Mouse (Mus musculus): ENCODE measurements around the gene Lrrc4. TPM values are rescaled to one million over a fixed set of nuclear protein-coding genes. Genes with fewer than 3 reads are reported as not detected.

Lrrc4 gene
- polyA plus RNA-seq, 1 experiment from 2014 or later = 0.87 TPM

DNA sequence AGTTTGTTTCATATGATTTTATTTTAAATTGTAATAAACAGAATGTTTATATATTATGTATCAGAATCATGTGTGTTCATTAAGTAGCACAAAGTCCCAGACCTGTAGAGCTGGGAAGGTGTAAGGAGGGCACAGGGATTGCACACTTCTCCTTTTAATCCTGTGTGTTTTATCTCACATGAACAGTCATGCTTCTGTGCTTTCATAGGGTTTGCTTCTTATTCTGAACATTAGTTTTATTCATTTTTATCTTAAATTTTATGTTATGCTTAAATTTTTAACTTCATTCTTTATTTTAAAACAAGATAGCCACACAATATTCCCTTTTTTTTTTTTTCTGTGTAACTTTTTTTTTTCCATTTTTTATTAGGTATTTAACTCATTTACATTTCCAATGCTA is 186.3 kb downstream of the Lrrc4 start:
- no peaks in the 10 kb centered on the region for H3K27me3 ChIP-seq (ENCODE audit: control insufficient read depth, insufficient read depth, low read length)
- H3K27ac ChIP-seq (ENCODE audit: low read length) = no peak overlapping the region
- H3K9me3 ChIP-seq (ENCODE audit: control insufficient read depth, low read depth, low read length) = no peaks in the 10 kb centered on the region
- 0 out of 2 replicates have a peak, but pooled peaks cover 2% of the 10 kb centered on the region for H3K4me1 ChIP-seq (ENCODE audit: control insufficient read depth, insufficient read depth, low read length)
- H3K4me3 ChIP-seq (ENCODE audit: low read depth, low read length) = no peak overlapping the region
- no peak overlapping the region for H3K4me2 ChIP-seq (replicated peaks; ENCODE audit: low read depth, low read length)
- H3K36me3 ChIP-seq (ENCODE audit: control insufficient read depth, insufficient read depth, low read length) = no peaks in the 10 kb centered on the region
- no peak for ATAC-seq (ENCODE audit: insufficient number of reproducible peaks, insufficient read depth, low FRiP score, low read depth)
- no peak overlapping the region for H3K9ac ChIP-seq (replicated peaks; ENCODE audit: low read depth, low read length)

DNA sequence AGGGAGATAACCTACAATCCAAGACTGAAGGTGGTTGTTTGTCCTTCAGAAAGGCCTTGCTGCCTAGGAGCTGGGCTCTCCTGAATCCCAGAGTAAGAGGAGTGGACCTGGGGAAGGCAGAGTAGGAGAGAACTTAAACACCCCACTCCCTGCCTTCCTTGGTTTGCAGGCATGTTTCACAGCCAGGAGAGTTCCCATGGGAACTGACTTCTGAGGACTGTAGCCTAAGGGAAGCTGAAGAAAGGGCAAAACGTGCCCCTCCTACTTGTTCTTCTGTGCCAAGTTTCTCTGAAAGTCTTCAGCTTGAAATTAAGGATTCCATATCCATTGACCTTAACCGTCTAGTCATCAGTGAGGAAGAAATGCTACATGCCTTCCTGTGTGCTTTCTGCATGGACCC is 188.6 kb downstream of the Lrrc4 start:
- Histone ChIP-seq H3K4me2 (replicated peaks; ENCODE audit: low read depth, low read length) (no peak overlapping the region), H3K36me3 (ENCODE audit: control insufficient read depth, insufficient read depth, low read length) (no peaks in the 10 kb centered on the region), H3K27ac (ENCODE audit: low read length) (no peak overlapping the region), H3K9me3 (ENCODE audit: control insufficient read depth, low read depth, low read length) (no peaks in the 10 kb centered on the region), H3K4me3 (ENCODE audit: low read depth, low read length) (no peak overlapping the region), H3K9ac (replicated peaks; ENCODE audit: low read depth, low read length) (no peak overlapping the region), H3K27me3 (ENCODE audit: control insufficient read depth, insufficient read depth, low read length) (no peaks in the 10 kb centered on the region), H3K4me1 (ENCODE audit: control insufficient read depth, insufficient read depth, low read length) (0 out of 2 replicates have a peak, but pooled peaks cover 2% of the 10 kb centered on the region)
- WGBS = 68% methylated on average over 2 of the region's 2 CpGs
- ATAC-seq (ENCODE audit: insufficient number of reproducible peaks, insufficient read depth, low FRiP score, low read depth) = no peak

DNA sequence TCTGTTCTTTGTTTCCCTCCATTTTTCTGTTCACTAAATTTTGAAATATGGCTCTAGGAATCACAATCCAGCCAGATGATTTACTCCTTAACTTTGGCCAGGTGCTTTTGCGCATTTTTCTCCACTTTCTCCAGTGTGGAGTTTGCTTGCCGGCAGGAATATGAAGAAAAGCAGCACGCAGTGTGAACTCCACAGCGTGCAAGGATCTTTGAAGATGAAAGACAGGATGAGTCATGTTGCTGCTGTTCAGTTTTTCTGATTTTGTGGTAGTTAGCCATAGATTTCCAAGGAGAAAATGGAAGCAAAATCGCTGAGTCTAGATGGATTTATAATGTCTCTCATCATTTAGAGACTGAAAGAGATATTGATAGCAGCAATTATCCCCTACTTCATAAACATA is 191.5 kb downstream of the Lrrc4 start:
- Histone ChIP-seq H3K36me3 (ENCODE audit: control insufficient read depth, insufficient read depth, low read length) (no peaks in the 10 kb centered on the region), H3K9me3 (ENCODE audit: control insufficient read depth, low read depth, low read length) (no peaks in the 10 kb centered on the region), H3K4me2 (replicated peaks; ENCODE audit: low read depth, low read length) (no peak overlapping the region), H3K27ac (ENCODE audit: low read length) (no peak overlapping the region), H3K4me3 (ENCODE audit: low read depth, low read length) (no peak overlapping the region), H3K9ac (replicated peaks; ENCODE audit: low read depth, low read length) (no peak overlapping the region), H3K4me1 (ENCODE audit: control insufficient read depth, insufficient read depth, low read length) (0 out of 2 replicates have a peak, but pooled peaks cover 2% of the 10 kb centered on the region), H3K27me3 (ENCODE audit: control insufficient read depth, insufficient read depth, low read length) (no peaks in the 10 kb centered on the region)
- no peak for ATAC-seq (ENCODE audit: insufficient number of reproducible peaks, insufficient read depth, low FRiP score, low read depth)
- 84% methylated on average over 5 of the region's 5 CpGs for WGBS

DNA sequence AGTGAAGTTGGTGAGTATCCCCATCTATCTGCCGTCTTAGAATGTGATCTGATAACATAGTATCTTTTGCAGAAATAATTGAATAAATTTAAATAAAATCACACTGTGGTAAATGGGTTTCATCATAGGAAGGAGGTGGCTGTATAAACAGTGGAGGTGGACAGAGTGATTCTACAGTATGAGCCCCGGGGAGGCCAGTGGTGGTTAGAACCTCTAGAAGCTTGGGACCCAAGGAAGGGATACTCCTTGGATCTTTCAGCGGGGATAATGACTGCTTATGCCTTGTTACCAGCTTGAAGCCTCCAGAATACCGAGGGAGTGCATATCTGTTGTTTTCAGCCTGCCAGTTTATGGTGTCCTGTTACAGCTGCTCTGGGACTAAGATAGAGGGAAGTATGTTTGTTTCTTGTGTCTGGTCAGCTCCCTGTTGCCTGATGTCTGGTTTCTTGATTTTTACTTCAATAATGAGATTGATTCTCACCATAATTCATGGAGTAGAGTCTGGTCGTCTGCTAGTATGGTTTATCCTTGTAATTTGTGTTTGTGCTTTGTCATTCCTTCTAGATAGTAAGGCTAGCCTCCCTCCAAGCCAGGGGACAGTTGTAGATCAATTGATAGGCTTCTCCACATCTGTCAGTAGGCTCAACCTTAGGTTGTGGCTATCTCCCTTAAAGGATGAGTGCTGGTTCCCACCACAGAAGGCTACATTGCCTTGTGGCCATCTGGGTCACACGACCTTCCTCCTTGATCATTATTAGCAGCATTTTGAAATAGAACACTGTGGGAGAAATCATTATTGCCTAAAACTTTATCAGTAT is 195.8 kb downstream of the Lrrc4 start:
- no peaks in the 10 kb centered on the region for H3K9me3 ChIP-seq (ENCODE audit: control insufficient read depth, low read depth, low read length)
- ATAC-seq (ENCODE audit: insufficient number of reproducible peaks, insufficient read depth, low FRiP score, low read depth) = no peak
- H3K4me3 ChIP-seq (ENCODE audit: low read depth, low read length) = no peak overlapping the region
- no peaks in the 10 kb centered on the region for H3K4me1 ChIP-seq (ENCODE audit: control insufficient read depth, insufficient read depth, low read length)
- H3K9ac ChIP-seq (replicated peaks; ENCODE audit: low read depth, low read length) = no peak overlapping the region
- H3K27me3 ChIP-seq (ENCODE audit: control insufficient read depth, insufficient read depth, low read length) = no peaks in the 10 kb centered on the region
- no peak overlapping the region for H3K4me2 ChIP-seq (replicated peaks; ENCODE audit: low read depth, low read length)
- no peaks in the 10 kb centered on the region for H3K36me3 ChIP-seq (ENCODE audit: control insufficient read depth, insufficient read depth, low read length)
- 67% methylated on average over 6 of the region's 6 CpGs for WGBS
- no peak overlapping the region for H3K27ac ChIP-seq (ENCODE audit: low read length)

DNA sequence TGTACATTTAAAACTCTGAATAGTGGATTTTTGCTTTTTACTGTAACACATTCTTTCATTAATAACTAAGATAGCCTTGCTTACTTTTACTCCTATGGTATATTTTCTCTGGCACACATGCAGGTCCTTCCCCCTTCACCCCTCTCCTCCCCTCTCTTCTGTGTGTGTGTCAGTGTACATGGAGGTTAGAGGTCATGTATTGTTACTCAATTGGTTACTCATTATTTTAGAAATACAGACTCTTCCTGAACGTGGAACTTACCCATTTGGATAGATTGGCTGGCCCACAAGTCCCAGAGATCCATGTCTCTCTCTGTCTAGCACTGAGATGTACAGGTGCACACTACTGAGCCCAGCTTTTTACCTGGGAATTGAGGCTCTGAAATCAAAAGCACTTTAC is 196.5 kb downstream of the Lrrc4 start:
- Histone ChIP-seq H3K27ac (ENCODE audit: low read length) (no peak overlapping the region), H3K4me3 (ENCODE audit: low read depth, low read length) (no peak overlapping the region), H3K9me3 (ENCODE audit: control insufficient read depth, low read depth, low read length) (no peaks in the 10 kb centered on the region), H3K4me2 (replicated peaks; ENCODE audit: low read depth, low read length) (no peak overlapping the region), H3K36me3 (ENCODE audit: control insufficient read depth, insufficient read depth, low read length) (no peaks in the 10 kb centered on the region), H3K27me3 (ENCODE audit: control insufficient read depth, insufficient read depth, low read length) (no peaks in the 10 kb centered on the region), H3K4me1 (ENCODE audit: control insufficient read depth, insufficient read depth, low read length) (no peaks in the 10 kb centered on the region), H3K9ac (replicated peaks; ENCODE audit: low read depth, low read length) (no peak overlapping the region)
- WGBS = 37% methylated on average over 1 of the region's 1 CpGs
- no peak for ATAC-seq (ENCODE audit: insufficient number of reproducible peaks, insufficient read depth, low FRiP score, low read depth)

DNA sequence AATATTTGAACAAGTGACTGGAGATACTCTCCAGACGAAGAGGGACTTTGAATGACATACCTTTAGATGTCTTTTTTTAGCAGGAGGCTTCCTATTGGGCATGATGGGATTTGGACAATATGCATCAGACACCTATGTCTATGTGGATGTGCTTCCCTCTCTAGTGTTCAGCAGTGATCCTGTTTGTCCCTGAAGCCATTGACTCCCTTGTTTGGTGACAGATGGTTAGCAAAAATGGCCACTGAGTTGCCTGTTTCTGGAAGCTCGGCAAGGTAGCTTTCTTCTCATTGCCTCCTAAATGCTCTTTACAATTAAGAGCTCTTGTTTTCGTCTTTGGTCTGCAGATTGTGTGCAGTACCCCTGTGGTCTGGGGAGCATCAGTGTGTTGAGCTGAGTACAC is 197.9 kb downstream of the Lrrc4 start:
- WGBS = 54% methylated on average over 3 of the region's 3 CpGs
- H3K4me2 ChIP-seq (replicated peaks; ENCODE audit: low read depth, low read length) = no peak overlapping the region
- no peaks in the 10 kb centered on the region for H3K9me3 ChIP-seq (ENCODE audit: control insufficient read depth, low read depth, low read length)
- H3K36me3 ChIP-seq (ENCODE audit: control insufficient read depth, insufficient read depth, low read length) = no peaks in the 10 kb centered on the region; the same call in 1 of the 2 replicates
- ATAC-seq (ENCODE audit: insufficient number of reproducible peaks, insufficient read depth, low FRiP score, low read depth) = no peak
- no peak overlapping the region for H3K9ac ChIP-seq (replicated peaks; ENCODE audit: low read depth, low read length)
- no peaks in the 10 kb centered on the region for H3K4me1 ChIP-seq (ENCODE audit: control insufficient read depth, insufficient read depth, low read length)
- H3K27ac ChIP-seq (ENCODE audit: low read length) = no peak overlapping the region
- no peak overlapping the region for H3K4me3 ChIP-seq (ENCODE audit: low read depth, low read length)
- no peaks in the 10 kb centered on the region for H3K27me3 ChIP-seq (ENCODE audit: control insufficient read depth, insufficient read depth, low read length)

DNA sequence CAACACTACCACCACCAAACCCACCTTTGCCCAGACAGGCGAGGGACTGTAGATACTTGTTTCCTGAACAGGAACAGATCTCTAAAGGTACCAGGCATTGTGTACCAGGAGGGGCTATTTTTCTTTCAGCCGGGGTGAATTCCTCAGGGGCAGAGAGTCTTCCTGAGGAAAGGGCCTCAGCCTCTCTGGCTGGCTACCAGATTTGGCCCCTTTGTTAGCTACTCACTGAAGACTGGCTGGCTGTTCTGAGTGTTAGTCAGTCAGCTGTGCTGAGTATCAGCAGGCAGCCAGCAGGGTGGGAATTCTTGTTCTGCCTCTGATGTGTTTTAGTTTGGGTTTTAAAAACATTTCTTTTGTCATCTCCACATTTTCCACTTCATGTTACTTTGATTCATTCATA is 198.4 kb downstream of the Lrrc4 start:
- ATAC-seq (ENCODE audit: insufficient number of reproducible peaks, insufficient read depth, low FRiP score, low read depth) = no peak
- Histone ChIP-seq H3K27me3 (ENCODE audit: control insufficient read depth, insufficient read depth, low read length) (no peaks in the 10 kb centered on the region), H3K4me3 (ENCODE audit: low read depth, low read length) (no peak overlapping the region), H3K36me3 (ENCODE audit: control insufficient read depth, insufficient read depth, low read length) (no peaks in the 10 kb centered on the region; the same call in 1 of the 2 replicates), H3K4me2 (replicated peaks; ENCODE audit: low read depth, low read length) (no peak overlapping the region), H3K9ac (replicated peaks; ENCODE audit: low read depth, low read length) (no peak overlapping the region), H3K9me3 (ENCODE audit: control insufficient read depth, low read depth, low read length) (no peaks in the 10 kb centered on the region), H3K4me1 (ENCODE audit: control insufficient read depth, insufficient read depth, low read length) (no peaks in the 10 kb centered on the region), H3K27ac (ENCODE audit: low read length) (no peak overlapping the region)
- WGBS = 50% methylated on average over 2 of the region's 2 CpGs

DNA sequence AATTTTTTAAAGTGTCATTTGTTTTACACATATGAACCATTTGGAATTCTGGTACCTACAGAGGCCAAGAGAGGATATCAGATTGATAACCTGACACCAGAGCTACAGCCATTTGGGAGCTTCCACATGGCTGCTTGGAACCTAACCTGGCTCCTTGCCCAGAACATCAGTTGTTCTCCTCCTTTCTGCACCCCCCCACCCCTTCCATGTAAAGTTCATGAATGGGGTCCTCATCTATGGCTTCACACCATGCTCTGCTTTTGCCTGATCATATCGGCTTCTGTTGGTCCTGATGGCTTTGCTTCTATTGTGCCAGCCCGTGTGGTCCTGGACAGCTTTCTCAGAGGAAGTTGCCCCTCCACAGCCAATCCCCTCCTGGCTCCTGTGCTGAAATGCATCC is 200.6 kb downstream of the Lrrc4 start:
- no peak overlapping the region for H3K9ac ChIP-seq (replicated peaks; ENCODE audit: low read depth, low read length)
- H3K27ac ChIP-seq (ENCODE audit: low read length) = no peak overlapping the region
- 88% methylated on average over 2 of the region's 2 CpGs for WGBS
- H3K4me1 ChIP-seq (ENCODE audit: control insufficient read depth, insufficient read depth, low read length) = no peaks in the 10 kb centered on the region
- H3K36me3 ChIP-seq (ENCODE audit: control insufficient read depth, insufficient read depth, low read length) = peaks cover 4% of the 10 kb centered on the region; the same call in 1 of the 2 replicates
- H3K4me3 ChIP-seq (ENCODE audit: low read depth, low read length) = no peak overlapping the region
- H3K4me2 ChIP-seq (replicated peaks; ENCODE audit: low read depth, low read length) = no peak overlapping the region
- H3K27me3 ChIP-seq (ENCODE audit: control insufficient read depth, insufficient read depth, low read length) = no peaks in the 10 kb centered on the region
- no peaks in the 10 kb centered on the region for H3K9me3 ChIP-seq (ENCODE audit: control insufficient read depth, low read depth, low read length)
- ATAC-seq (ENCODE audit: insufficient number of reproducible peaks, insufficient read depth, low FRiP score, low read depth) = no peak

DNA sequence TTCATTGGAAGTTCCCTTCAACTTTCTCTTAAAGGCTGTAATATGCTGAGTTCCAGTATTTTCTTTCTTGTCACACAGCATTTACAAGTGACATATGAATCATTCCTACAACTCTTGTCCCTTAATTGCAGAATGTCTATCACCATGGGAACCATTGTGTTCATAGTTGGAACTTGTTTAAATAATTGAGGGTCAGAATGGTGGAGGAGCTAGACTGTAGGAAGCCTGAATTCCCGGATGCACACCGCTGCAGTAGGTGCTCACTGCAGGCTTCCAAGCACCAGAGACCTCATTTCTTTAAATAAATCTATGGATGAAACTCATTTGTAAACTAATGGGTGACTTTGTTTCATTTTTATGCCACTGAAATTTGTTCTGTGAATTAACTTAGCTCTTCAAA is 201.7 kb downstream of the Lrrc4 start:
- H3K4me2 ChIP-seq (replicated peaks; ENCODE audit: low read depth, low read length) = no peak overlapping the region
- no peaks in the 10 kb centered on the region for H3K27me3 ChIP-seq (ENCODE audit: control insufficient read depth, insufficient read depth, low read length)
- no peaks in the 10 kb centered on the region for H3K9me3 ChIP-seq (ENCODE audit: control insufficient read depth, low read depth, low read length)
- H3K9ac ChIP-seq (replicated peaks; ENCODE audit: low read depth, low read length) = no peak overlapping the region
- H3K4me1 ChIP-seq (ENCODE audit: control insufficient read depth, insufficient read depth, low read length) = no peaks in the 10 kb centered on the region
- WGBS = 70% methylated on average over 2 of the region's 2 CpGs
- H3K27ac ChIP-seq (ENCODE audit: low read length) = no peak overlapping the region
- no peak overlapping the region for H3K4me3 ChIP-seq (ENCODE audit: low read depth, low read length)
- peaks cover 4% of the 10 kb centered on the region; the same call in 1 of the 2 replicates for H3K36me3 ChIP-seq (ENCODE audit: control insufficient read depth, insufficient read depth, low read length)
- no peak for ATAC-seq (ENCODE audit: insufficient number of reproducible peaks, insufficient read depth, low FRiP score, low read depth)

All from stomach, embryonic 14.5 days (tissue).